Mouse (Mus musculus) ZHBTc4 (cell line): ENCODE data around the gene Slc39a8.

Source experiments
- DNase-seq: peaks from one replicate; pipeline ENCODE4 v3.0.0-alpha.2; 2011; ENCODE audit warnings: low read depth, low spot score

Slc39a8 gene

DNA sequence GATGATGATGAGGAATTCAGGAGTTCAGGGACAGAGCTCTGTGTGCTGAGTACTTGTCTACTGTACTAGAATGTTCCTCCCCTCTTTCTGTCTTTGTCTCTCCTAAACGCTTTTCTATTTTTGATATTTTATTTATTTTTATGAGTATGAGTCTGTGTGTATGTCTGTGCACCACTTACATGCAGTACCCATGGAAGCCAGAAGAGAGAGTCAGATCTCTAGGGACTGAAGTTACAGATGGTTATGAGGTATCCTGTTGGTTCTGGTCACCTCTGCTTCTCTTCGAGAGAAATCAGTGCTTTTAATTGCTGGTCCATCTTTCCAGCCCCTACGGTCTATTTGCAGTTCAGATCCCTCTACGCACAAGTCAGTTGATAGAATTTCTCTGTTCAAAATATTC, 90.9 kb downstream of the Slc39a8 start:
- DNase-seq = no peak

- DNase-seq = no peak
Observed at GRCm38 (mm10) chr3:135918566-135919180, 93.6 kb downstream of the Slc39a8 start.

- no peak for DNase-seq
Observed at GRCm38 (mm10) chr3:135919305-135919704, 94.2 kb downstream of the Slc39a8 start.

DNA sequence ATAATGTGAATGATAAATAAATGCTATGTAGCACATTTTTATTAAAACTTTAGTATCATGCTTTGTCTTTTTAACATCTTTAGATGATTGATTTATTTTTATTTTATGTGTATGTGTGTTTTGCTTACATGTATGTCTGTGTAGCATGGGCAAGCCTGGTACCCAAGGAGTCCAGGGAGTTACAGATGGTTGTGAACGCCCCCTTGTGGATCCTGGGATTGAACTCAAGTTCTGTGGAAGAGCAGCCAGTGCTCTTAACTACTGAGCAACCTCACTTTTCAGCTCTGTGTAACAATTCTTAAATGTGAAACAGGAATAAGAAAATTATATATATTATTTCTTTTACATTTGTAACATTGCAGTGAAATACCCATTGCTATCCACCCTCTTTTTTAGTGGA, 101.7 kb downstream of the Slc39a8 start:
- peak; percentile 12 for DNase-seq

GRCm38 (mm10) chr3:135928184-135928583, 103.1 kb downstream of the Slc39a8 start:
- peak; percentile 41 for DNase-seq

DNA sequence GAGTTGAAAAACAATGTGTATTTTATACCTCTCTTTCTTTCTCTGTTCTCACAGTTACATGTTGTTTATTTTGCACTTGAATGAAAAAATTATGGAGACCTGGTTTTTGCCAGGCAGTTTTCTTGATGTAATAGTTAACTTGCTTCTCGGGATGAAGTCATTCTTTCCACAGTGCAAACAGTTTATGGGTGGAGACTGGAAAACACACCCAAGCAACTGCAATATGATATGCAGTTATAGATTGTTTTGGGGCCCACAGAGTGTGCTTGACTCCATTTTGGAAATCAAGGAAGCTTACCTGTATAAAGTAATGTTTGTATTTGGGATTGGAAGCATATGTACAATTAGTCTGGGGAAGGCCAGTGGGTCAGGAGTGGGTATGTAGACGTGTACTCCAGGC, 112.4 kb downstream of the Slc39a8 start:
- DNase-seq = no peak
